Mouse (Mus musculus) neural tube, embryonic 11.5 days (tissue): ENCODE data around the gene Efna5. TPM values are rescaled to one million over a fixed set of nuclear protein-coding genes. Genes with fewer than 3 reads are reported as not detected.

Experiments used
- ATAC-seq: fragments of 200-750 bp; cut with Nextera tagmentation; 2 replicates; pipeline ENCODE4 v1.8.0; 2017; ENCODE audit warnings: moderate number of reproducible peaks, mild to moderate bottlenecking, moderate TSS enrichment, moderate library complexity; ENCODE audit not compliant: insufficient read depth, low FRiP score, low TSS enrichment
- DNase-seq: peaks from one replicate; pipeline ENCODE4 v3.0.0-alpha.2; 2015; ENCODE audit warnings: low spot score
- H3K27ac ChIP-seq: fragments of 300-500 bp; sonication (generic); 2 replicates; pipeline ENCODE4 v1.5.1; 2014; ENCODE audit warnings: low read depth, mild to moderate bottlenecking, low read length
- H3K27me3 ChIP-seq: fragments of 300-500 bp; sonication (generic); 2 replicates; pipeline ENCODE4 v1.6.1; 2014; ENCODE audit warnings: mild to moderate bottlenecking, low read length, mixed read lengths; ENCODE audit not compliant: control insufficient read depth, insufficient read depth
- H3K36me3 ChIP-seq: fragments of 300-500 bp; sonication (generic); 2 replicates; pipeline ENCODE4 v1.6.1; 2014; ENCODE audit warnings: mild to moderate bottlenecking, low read length, moderate library complexity, mixed read lengths; ENCODE audit not compliant: control insufficient read depth, insufficient read depth
- H3K4me1 ChIP-seq: fragments of 300-500 bp; sonication (generic); 2 replicates; pipeline ENCODE4 v1.6.1; 2014; ENCODE audit warnings: low read length, mixed read lengths; ENCODE audit not compliant: control insufficient read depth, insufficient read depth
- H3K4me2 ChIP-seq: fragments of 300-500 bp; sonication (generic); 2 replicates; pipeline ENCODE4 v1.6.1; 2014; ENCODE audit warnings: low read depth, mild to moderate bottlenecking, moderate library complexity
- H3K4me3 ChIP-seq: fragments of 300-500 bp; sonication (generic); 2 replicates; pipeline ENCODE4 v1.5.1; 2014; ENCODE audit warnings: low read depth, low read length
- H3K9ac ChIP-seq: fragments of 300-500 bp; sonication (generic); 2 replicates; pipeline ENCODE4 v1.6.1; 2014; ENCODE audit warnings: mild to moderate bottlenecking, low read length
- H3K9me3 ChIP-seq: fragments of 300-500 bp; sonication (generic); 2 replicates; pipeline ENCODE4 v1.6.1; 2016; ENCODE audit warnings: low read length; ENCODE audit not compliant: control insufficient read depth
- WGBS: fragments of 180-500 bp; shearing (Covaris S2); extraction: QIAGEN DNeasy Blood & Tissue Kit; methylation state at CpG from one replicate; pipeline ENCODE4 v1.1.7; 2014; 5-methylcytosine and 5-hydroxymethylcytosine counted together
- polyA plus RNA-seq: library from polyadenylated mRNA; unstranded; fragments of >200 nt; fragmentation: Nextera tagmentation; extraction: Ambion mirVana; gene quantifications from 2 replicates; pipeline ENCODE4 v1.2.1, GENCODE M21; 2014

The Efna5 gene
- polyA plus RNA-seq, 1 experiment from 2014 or later, result 40.1 TPM

DNA sequence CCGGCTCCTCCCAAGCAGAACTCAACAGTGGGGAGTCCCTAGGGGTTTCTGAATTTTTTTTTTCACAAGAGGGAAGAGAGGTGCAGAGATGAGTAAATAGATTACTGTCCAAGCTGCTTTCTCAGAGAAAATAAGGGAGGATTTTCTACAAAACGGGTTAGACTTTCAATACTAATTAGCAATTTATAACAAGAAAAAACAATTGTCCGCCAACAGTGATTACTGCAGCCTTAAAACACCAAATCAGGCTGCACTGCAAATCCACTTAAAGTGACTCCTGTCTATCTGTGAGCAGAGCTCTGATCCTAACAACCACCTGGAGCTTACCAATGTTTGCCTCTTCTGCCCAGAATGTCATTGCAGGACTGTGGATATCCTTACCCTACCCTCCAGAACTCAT lies 18.1 kb downstream of the Efna5 start:
- no peak for ATAC-seq
- Histone ChIP-seq H3K9me3 (no peaks in the 10 kb centered on the region), H3K4me2 (no peak overlapping the region), H3K9ac (no peak overlapping the region), H3K27ac (peak overlapping the region; percentile 51), H3K4me1 (peaks cover 7% of the 10 kb centered on the region; the same call in 1 of the 2 replicates), H3K27me3 (no peaks in the 10 kb centered on the region), H3K36me3 (no peaks in the 10 kb centered on the region), H3K4me3 (no peak overlapping the region)
- no peak for DNase-seq
- WGBS, result 50% methylated on average over 3 of the region's 3 CpGs

DNA sequence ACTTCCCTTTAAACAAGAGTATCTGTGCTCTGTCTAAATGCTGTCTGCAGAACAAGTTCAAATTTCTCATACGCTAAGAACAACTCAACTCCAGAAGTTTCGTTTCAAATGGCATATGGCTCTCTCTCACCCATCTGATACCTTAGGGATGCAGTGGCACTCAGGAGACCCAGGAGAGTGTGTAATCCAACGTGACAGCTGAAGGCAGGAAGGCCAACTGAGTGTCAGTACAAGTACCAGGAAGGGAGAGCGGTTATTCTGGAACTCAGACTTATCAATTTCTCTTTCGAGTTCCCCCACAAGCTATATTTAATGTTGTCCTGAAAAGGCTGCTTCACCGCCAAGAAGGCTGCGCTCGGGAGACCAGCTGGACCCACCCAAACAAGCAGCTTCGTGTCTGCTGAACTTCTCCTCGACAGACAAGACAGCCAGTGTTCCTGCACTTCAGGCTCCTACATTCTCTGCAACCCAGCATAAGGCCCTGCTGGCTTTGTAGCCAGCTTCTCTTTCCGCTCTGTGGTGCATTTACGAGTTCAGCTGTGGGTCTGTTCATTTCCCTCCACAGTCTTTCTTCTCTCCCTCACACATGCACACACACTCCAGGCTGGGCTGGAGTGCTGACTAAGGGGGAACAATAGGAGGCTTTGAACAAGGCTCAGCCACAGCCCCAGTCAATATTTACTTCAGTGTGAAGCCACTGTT lies 18.7 kb downstream of the Efna5 start:
- no peaks in the 10 kb centered on the region for H3K9me3 ChIP-seq
- no peak overlapping the region for H3K9ac ChIP-seq
- H3K27me3 ChIP-seq, result no peaks in the 10 kb centered on the region
- H3K36me3 ChIP-seq, result no peaks in the 10 kb centered on the region
- WGBS, result 32% methylated on average over 12 of the region's 12 CpGs
- no peak overlapping the region for H3K4me3 ChIP-seq
- ATAC-seq (peak; percentile 83), DNase-seq (peak; percentile 47)
- H3K27ac ChIP-seq, result peak overlapping the region; percentile 51
- H3K4me2 ChIP-seq, result no peak overlapping the region
- H3K4me1 ChIP-seq, result peaks cover 7% of the 10 kb centered on the region; the same call in 1 of the 2 replicates

DNA sequence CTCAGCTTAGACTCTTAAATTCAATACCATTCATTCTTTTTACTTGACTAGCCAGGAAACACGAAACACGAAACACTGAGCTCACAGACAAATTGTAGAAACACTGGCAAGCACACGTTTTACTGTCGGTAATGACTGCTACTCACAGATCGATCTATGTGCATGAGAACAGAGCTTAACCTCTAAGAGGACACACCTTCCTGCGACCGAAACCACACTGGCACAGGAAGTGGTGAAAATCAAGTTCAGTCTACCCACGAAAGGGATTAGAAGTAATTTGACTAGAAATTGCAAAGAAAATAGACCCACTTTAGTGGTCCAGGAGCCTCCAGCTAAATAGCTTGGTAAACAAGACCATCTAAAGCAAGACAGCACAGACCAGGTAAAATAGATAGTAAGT lies 23.8 kb downstream of the Efna5 start:
- H3K27ac ChIP-seq, result no peak overlapping the region
- no peaks in the 10 kb centered on the region for H3K36me3 ChIP-seq
- H3K9ac ChIP-seq, result no peak overlapping the region
- H3K4me1 ChIP-seq, result peaks cover 13% of the 10 kb centered on the region
- DNase-seq (no peak), ATAC-seq (no peak)
- H3K9me3 ChIP-seq, result no peaks in the 10 kb centered on the region
- no peak overlapping the region for H3K4me2 ChIP-seq
- H3K27me3 ChIP-seq, result no peaks in the 10 kb centered on the region
- 84% methylated on average over 8 of the region's 8 CpGs for whole genome bisulfite sequencing
- no peak overlapping the region for H3K4me3 ChIP-seq

DNA sequence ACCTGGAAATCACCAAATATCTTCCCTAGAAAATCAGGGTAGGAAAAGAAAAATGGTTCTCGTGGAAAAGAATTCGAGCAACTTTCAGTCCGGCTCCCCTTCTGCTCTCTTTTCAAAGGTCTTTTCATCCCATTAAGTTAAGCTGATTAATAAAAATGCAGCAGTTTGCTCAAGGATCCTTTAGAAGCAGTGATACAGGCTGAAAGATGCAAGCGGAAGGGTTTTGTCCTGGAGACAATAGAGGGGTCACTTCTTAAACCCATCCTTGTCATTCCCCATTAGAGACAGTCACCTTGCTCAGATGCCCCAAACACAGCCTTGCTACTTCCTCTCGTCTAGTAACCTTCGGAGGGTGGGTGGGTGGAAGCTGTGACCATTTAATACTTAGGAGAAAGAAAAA lies 27.4 kb downstream of the Efna5 start:
- H3K9me3 ChIP-seq, result no peaks in the 10 kb centered on the region
- DNase-seq (no peak), ATAC-seq (no peak)
- H3K4me1 ChIP-seq, result peaks cover 15% of the 10 kb centered on the region
- no peak overlapping the region for H3K27ac ChIP-seq
- peak overlapping the region; percentile 25; the same call in 1 of the 2 replicates for H3K4me2 ChIP-seq
- no peaks in the 10 kb centered on the region for H3K36me3 ChIP-seq
- no peak overlapping the region for H3K4me3 ChIP-seq
- 18% methylated on average over 6 of the region's 6 CpGs for WGBS
- no peaks in the 10 kb centered on the region for H3K27me3 ChIP-seq
- H3K9ac ChIP-seq, result no peak overlapping the region

DNA sequence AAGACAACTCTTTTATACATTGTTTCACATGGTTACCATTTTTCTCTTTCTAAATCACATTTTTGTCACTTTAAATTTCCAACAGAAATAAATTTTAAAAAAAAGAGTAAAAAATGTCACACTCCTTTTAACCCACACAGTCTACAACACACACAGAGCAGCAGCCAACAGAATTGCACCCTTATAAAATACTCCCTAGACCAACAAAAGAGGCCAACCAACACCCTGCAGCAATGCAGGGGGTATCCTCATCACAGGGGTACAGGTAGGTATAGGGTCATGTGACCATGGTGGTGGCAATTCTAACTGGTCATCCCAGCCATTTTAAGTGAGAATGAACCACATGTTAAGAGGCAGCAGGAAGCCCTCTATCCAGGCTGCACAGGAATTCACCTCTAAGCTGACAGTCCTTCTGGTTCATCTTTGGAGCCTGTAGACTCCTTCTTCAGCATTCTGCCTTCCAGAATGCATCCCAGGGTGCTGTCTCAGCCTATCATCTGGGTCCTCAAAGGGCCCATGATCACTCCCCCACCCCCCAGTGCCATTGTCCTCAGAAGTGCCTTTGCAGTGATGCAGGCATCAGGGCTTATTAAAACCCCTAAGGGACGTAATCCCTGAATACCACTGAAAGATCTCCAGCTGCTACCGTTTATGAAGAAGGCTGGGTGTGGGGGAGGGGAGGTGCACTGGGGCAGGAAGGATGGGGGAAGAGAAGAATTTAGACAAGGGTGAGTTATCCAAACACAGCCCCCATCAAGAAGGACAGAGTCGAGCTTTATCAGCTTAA lies 28.1 kb downstream of the Efna5 start:
- 0% methylated on average over 3 of the region's 3 CpGs for WGBS
- Histone ChIP-seq H3K27ac (0 out of 2 replicates have a peak overlapping the region, but pooled peaks have one; percentile 46), H3K4me3 (no peak overlapping the region), H3K27me3 (no peaks in the 10 kb centered on the region), H3K9me3 (no peaks in the 10 kb centered on the region), H3K4me2 (peak overlapping the region; percentile 25), H3K4me1 (peaks cover 15% of the 10 kb centered on the region), H3K9ac (no peak overlapping the region), H3K36me3 (no peaks in the 10 kb centered on the region)
- ATAC-seq, result peak; percentile 39; the same call in 1 of the 2 replicates
- DNase-seq, result peak; percentile 54

DNA sequence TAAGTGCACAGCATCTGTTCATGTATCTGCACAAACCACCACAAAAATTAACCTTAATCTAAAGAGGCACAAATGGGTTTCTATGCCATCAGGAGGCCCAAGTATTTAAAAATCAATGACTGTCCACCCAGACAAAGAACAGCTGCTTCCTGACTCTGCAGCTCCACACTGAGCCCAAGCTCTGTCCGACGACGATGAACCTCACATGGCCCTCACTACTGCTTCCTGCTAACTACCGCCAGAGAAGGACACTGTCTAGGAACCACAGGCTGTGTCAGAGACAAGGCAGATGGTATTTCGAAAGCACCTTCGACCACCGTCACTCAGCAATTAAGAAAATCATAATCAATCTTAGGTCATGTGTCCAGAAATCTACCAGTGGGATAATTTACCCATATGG lies 29.8 kb downstream of the Efna5 start:
- Histone ChIP-seq H3K4me3 (no peak overlapping the region), H3K36me3 (no peaks in the 10 kb centered on the region), H3K4me1 (peaks cover 15% of the 10 kb centered on the region), H3K9ac (no peak overlapping the region), H3K27ac (no peak overlapping the region), H3K9me3 (no peaks in the 10 kb centered on the region), H3K27me3 (no peaks in the 10 kb centered on the region), H3K4me2 (no peak overlapping the region)
- no peak for DNase-seq
- ATAC-seq, result no peak
- 44% methylated on average over 7 of the region's 7 CpGs for WGBS

DNA sequence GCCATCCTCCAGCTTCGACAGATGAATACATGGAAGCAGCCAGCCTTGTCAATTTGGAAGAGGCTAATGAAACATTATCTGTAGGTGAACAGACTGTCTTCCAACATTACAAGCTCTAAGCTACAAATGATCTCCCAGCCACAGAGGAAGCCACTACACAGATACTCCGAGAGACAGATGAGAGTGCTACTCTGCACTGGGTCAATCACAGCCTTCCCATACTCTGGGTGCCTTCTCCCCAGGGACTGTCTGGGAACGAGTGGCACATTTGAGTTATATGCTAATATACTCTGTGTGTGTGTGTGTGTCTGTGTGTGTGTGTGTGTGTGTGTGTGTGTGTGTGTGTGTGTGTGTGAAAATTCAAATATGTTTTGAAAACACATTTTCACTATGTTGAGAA lies 30.5 kb downstream of the Efna5 start:
- Histone ChIP-seq H3K27me3 (no peaks in the 10 kb centered on the region), H3K4me2 (no peak overlapping the region), H3K36me3 (no peaks in the 10 kb centered on the region), H3K9ac (no peak overlapping the region), H3K4me3 (no peak overlapping the region), H3K4me1 (peaks cover 15% of the 10 kb centered on the region), H3K27ac (no peak overlapping the region), H3K9me3 (no peaks in the 10 kb centered on the region)
- WGBS, result 64% methylated on average over 3 of the region's 3 CpGs
- ATAC-seq, result no peak
- no peak for DNase-seq

DNA sequence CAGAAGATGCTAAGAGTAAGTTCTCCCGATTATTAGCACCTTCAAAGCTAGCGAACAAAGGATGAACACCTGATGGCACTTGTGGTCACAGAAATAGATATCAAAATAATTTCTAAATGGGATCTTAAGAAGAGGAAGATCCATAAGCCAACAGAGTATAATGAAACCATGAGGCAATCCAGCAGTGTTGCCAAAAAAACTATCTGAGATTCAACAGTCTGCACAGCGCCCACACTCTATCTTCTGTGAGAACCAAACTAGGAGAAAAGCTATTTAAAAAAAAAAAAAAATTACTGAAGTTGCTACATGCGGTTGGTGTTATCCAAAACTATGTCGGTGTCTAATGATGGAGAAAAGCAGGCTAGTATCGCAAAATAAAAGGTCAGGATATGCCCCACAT lies 31.4 kb downstream of the Efna5 start:
- no peak overlapping the region for H3K4me3 ChIP-seq
- no peaks in the 10 kb centered on the region for H3K27me3 ChIP-seq
- ATAC-seq (no peak), DNase-seq (no peak)
- 96% methylated on average over 6 of the region's 6 CpGs for WGBS
- no peak overlapping the region for H3K4me2 ChIP-seq
- no peaks in the 10 kb centered on the region for H3K36me3 ChIP-seq
- H3K9me3 ChIP-seq, result no peaks in the 10 kb centered on the region
- H3K27ac ChIP-seq, result no peak overlapping the region
- H3K9ac ChIP-seq, result no peak overlapping the region
- peaks cover 15% of the 10 kb centered on the region for H3K4me1 ChIP-seq

DNA sequence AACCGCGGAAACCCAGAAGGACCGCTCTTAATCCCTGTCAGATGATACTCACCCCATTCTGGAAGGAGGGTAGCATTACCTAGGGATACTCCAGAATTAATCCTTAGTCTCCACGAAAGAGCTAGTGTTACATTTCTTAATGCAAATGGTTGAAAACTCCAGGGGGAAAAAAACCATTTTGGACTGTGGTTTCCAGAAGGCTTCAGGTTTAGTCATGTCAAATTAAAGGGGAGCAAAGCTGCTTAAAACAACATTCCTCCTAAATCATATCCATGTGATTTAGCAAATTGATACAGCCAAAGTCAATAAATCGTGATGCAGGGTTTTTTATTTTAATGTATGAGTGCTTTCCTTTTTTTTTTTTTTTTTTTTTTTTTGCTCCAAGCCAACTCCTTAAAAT lies 35.5 kb downstream of the Efna5 start:
- ATAC-seq, result no peak
- H3K4me2 ChIP-seq, result no peak overlapping the region
- H3K9ac ChIP-seq, result no peak overlapping the region
- no peak overlapping the region for H3K27ac ChIP-seq
- peaks cover 3% of the 10 kb centered on the region; the same call in 1 of the 2 replicates for H3K4me1 ChIP-seq
- no peaks in the 10 kb centered on the region for H3K36me3 ChIP-seq
- DNase-seq, result no peak
- H3K4me3 ChIP-seq, result no peak overlapping the region
- 60% methylated on average over 5 of the region's 5 CpGs for WGBS
- no peaks in the 10 kb centered on the region for H3K27me3 ChIP-seq
- no peaks in the 10 kb centered on the region for H3K9me3 ChIP-seq
